Mouse (Mus musculus) testis, adult 2 months (tissue): ENCODE measurements at regions not wholly inside any gene's neighbourhood (a gene's known extent, or its start where the extent isn't known, plus 50 kb on each side); places are given as distances from the start of the nearest gene placed in this dataset.

Experiments used
- CTCF ChIP-seq: fragments of 200-500 bp; IDR thresholded peaks from 2 replicates; pipeline ENCODE4 v1.5.1; 2012; ENCODE audit warnings: low read depth, mild to moderate bottlenecking, inconsistent platforms, low read length, moderate library complexity; ENCODE audit not compliant: control insufficient read depth, insufficient read depth, insufficient replicate concordance
- POLR2A ChIP-seq: fragments of 200-500 bp; IDR thresholded peaks from 2 replicates; pipeline ENCODE4 v1.6.1; 2012; ENCODE audit warnings: low read depth, mild to moderate bottlenecking, inconsistent platforms, low read length, moderate library complexity; ENCODE audit not compliant: control insufficient read depth

- TF ChIP-seq CTCF (no peak), POLR2A (no peak)
Observed at GRCm38 (mm10) chr7:73594492-73595139, 53.0 kb upstream of the Chd2 start.
